Mouse (Mus musculus): Measurements from ENCODE around the gene Tmem170.
A peak's percentile ranks its signal among the peaks of the same experiment; 100 is the strongest.

Tmem170 gene

DNA sequence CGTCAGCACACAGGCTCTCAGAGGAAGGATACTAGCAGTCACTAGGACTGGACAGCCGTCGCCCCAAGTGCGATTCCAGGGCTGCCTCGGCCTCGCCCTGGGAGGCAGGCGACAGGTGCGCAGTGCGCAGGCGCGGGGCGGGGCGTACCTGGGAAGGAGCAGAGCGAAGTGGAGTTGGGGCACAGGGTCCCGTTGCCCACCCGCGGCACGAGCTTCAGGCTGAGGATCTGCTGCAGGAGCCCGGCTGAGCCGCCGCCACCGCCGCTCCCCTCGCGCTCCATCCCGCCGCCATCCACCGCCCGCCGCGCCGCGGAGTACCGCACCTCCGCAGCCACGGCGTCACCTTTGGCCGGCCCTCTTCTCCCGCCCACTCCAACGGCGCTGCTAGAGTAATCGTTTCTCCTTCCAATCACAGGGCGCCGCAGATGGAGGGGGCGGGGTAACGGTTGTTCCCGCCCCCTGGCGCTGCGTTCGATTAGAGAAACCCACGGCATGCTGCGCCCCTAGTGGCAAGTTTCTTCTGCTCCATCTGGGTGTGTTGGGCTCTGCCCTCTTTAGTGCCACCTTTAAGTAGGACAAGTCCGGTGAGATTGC, at the start of gene Tmem170:
Tmem170 (minus strand) TSS at position 396 of the 594 bp plus-strand sequence.
- peak; percentile 99 for DNase-seq (ENCODE audit: low spot score)

DNA sequence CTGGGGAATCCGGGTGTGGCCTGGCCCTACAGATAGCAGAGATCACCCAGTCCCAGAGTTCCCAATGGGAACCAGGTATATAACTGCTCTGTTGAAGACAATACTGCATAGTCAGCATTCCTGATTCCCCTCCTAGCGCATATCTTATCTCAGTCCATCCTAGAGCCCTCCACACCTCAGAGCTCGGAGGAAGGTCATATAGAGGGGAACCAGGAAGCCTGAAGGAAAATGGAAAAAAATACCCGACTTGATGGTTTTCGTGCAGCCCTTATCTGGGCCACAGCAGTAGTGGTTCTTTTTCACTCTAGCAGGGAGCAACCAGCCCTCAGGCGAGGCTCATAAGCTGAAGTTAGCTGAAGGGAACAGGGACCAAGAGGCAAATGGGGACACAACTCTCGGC, 48.4 kb upstream of the Tmem170 start:
- DNase-seq (ENCODE audit: low spot score): no peak

DNA sequence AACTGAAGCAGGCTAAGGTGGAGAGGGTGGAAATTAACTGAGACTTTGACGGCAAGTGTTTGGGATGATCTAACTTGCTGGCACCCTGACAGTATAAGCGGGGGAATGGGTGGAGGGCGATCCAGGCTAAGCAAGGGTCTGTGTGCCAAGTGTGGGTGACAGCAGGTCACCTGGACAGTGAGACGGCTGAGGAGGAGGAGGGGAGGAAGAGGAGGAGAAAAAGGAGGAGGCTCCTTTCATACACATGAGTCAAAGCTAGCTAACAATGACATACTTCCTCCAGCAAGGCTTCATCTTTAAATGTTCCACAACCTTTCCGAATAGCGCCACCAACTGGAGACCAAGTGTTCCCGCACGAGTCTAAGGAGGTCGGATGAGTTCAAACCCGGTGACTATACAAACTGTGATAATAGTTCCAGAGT, 46.8 kb upstream of the Tmem170 start:
- peak; percentile 42 for DNase-seq (ENCODE audit: low spot score)

DNA sequence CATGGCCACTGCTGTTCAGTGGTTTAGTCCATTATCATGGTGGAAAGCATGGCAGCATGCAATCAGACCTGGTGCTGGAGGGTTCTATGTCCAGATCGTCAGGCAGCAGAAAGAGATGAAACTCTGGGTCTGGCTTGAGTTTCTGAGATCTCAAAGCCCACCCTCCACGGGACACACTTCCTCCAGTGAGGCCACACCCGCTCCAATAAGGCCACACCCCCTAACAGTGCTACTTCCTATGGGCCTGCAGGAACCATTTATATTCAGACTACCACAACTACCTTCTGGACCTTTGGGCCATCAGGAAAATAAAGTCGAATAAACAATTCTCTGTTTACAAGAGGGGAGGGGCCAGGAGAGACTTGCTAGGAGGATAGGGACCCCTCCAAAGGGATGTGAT, 44.4 kb upstream of the Tmem170 start:
- DNase-seq (ENCODE audit: low spot score): no peak

DNA sequence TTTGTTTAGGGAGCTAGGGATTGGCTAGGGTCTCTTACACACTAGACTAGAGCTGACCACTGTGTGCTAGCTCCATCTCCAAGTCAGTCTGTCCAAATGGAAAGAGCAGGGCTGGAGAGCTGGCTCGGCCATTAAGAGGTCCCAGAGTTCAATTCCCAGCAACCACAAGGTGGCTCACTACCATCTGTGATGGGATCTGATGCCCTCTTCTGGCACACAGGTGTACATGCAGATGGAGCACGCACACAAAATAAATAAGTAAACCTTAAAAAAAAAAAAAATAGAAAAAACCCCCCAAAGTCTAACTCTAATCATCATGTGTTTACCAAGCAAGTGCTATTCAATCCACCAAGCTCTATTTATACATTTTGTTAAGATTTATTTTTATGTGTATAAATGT, 43.1 kb upstream of the Tmem170 start:
- DNase-seq (ENCODE audit: low spot score): no peak

DNA sequence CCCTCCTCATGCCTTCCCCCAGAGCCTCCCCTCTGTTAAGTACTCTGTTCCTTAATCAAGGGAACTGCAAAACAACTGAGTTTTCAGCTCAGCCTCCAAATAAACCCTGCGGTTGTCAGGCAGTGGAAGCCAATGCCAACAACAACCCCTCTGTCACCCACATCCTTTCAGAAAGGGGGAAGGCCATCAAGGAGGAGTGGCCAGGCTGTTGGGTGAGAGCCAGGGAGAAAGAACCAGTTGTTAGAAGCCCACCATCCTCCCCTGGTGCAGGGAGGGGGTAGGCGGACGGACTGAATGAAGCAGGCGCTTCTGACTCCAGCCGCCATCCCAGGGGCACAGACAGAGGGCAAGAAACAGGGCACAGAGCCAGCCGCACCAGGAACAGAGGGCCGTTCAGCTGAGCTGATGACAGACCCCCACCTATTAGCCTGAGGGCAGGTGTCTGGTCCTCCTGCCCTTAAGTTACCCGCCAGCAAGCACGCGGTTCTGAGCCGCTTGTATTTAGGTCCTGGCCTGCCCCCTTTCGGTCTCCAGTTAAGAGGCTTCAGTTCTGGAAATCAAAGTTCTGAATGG, 36.4 kb upstream of the Tmem170 start:
- DNase-seq (ENCODE audit: low spot score): peak; percentile 41

DNA sequence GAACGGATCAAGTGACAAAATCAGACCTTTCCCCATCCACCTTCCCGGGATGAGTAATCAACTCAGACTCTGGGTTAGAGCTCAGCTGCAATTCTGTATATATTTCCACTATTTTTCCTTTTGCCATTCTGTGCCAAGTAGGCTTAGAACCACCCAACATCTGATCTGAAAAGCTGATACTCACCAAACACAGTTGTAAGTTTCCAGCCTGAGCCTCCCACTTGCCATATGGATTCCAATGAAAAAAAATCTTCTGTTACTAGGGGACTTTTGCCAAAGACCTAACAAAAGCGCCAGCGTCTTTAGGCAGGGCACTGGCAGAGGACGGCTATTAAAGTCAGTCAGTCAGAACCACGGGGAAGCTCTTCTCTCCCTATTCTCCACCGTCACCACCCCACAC, 35.0 kb upstream of the Tmem170 start:
- DNase-seq (ENCODE audit: low spot score): peak; percentile 30

DNA sequence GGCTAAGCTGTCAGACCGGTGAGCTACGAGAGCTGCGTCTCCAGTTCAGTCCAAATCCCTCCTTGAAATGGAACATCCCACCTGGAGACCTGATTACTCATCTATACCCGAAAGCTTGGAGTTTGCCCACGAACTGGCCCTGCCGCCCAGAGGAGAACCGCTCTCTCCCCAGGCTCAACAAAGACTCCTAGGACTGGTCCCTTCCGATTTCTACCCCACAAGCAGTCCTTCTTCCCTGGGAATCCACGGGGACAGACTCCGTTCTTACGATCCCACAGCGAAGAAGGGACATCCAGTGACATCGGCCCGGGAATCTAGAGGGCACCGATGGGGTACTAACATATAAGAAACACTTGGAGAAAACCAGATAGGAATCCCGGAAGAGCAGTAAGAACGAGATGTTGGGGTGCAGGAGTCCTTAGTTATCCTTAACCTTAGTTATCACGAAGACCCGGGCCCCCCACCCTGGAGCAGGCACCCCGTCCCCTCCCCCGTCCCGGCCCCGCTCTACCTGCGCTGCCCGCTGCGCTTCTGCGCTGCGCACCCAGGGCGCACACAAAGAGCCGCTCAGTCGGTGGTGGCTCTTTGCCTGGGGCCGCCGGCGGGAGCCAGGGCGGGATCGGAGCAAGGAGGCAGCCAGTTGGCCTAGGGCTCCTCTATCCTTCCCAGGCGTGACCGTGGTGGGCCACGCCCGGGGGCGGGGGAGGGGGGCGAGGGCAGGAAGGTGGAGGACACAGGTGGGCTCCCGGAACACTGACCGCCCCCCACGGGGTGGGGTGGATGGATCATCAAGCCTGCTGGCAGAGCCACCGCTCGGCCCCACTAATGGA, 33.3 kb upstream of the Tmem170 start, which contains the start of gene Chst5:
Chst5 (minus strand) TSS at position 827 of the 830 bp plus-strand sequence.
- DNase-seq (ENCODE audit: low spot score): no peak

DNA sequence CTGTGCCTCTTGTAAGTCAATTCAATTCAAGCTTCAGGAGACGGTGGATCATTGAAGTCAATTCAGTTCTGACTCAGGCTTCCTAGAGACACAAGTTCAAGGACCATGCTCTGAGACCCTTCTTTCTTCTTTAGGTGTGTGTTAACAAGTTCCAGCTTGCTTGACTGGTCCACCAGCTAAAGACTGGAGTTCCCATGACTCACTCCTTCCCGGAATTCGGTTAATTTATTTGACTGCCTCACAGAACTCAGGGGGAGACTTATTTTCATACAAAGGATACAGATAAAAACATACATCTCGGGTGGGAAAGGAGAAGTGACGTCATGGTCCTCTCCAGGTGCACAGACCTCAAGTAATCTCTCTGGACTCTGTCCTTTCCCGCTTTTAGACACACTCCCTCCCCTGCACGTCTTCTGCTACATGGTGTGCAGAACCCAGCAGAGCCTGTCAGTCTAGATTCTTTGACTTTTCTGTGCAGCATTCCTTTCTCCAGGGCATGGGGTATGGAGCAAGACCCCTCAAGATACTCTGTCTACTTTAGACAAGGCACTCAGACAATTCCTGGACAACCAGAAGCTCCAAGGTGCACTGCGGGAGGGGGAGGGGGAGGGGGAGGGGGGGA, 29.1 kb upstream of the Tmem170 start:
- no peak for DNase-seq (ENCODE audit: low spot score)

DNA sequence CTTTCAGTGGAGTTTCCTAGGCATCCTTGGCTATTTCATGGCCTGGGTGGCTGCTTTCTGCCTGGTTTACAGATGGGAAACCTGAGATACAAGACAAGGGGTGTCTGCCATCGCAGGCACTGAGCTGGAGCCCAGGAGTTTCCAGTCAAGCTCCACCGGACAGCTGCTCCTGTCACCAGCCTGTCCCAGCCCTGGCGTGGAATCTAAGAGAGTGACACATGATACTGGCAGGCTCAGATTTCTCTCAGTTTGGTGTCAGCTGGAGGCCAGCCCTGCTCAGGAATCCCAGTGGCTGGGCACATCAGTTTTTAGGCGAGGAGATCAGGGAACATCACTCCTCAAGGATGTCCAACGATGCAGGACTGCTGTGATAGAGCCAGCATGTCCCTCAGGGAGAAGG, 25.5 kb upstream of the Tmem170 start:
- DNase-seq (ENCODE audit: low spot score): no peak

DNA sequence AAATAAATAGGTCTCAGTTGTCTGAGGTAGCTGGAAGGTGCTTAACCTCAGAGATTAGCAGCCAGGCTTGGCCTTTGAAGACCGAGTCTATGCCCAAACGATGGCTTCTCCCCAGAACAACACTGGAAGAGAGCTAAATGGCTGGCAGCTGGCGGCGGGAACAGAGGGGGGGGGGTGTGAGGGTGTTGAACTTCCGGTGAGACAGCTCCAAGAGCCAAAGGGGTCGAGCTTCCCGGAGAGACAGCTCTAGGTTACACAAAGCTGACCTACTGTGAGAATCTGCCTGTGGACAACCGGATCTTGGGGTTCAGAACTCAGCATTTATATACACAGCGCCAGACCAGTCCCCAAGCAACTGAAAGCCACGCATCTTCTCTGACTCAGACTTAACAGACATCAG, 22.0 kb upstream of the Tmem170 start:
- DNase-seq (ENCODE audit: low spot score): no peak

DNA sequence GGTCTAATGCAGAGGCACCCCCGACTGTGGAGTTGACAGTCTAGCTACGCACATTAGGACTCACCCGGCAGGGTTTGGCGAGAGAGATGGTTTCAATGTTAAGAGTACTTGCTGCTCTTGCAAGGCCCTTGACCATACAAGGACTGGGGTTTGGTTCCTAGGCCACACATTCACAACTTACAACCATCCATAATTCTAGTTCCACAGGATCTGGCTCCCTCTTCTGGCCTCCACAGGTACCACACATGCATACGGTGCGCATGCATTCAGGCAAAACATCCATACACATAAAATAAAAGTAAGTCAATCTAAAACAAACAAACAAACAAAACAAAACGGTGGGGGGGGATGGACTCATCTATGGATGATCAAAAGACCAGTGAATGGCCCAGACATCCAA, 18.4 kb upstream of the Tmem170 start:
- DNase-seq (ENCODE audit: low spot score): no peak

DNA sequence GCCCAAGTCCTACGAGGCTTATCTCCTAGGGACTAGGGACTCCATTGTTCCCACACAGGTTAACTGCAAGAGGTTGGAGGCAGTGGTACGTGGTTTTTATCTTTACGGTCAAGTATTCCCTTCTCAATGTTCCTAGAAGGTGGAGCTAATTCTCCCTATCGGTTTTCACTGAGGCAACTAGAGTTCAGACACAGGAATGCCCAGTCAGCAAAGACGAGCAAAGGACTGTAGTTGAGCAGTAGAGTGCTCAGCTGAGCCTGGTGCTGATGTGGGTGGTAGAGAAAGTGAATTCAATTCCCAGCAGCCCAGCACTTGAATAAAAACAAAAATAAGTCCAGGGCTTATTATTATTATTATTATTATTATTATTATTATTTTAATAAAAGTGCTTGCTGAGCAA, 16.1 kb upstream of the Tmem170 start:
- no peak for DNase-seq (ENCODE audit: low spot score)

DNA sequence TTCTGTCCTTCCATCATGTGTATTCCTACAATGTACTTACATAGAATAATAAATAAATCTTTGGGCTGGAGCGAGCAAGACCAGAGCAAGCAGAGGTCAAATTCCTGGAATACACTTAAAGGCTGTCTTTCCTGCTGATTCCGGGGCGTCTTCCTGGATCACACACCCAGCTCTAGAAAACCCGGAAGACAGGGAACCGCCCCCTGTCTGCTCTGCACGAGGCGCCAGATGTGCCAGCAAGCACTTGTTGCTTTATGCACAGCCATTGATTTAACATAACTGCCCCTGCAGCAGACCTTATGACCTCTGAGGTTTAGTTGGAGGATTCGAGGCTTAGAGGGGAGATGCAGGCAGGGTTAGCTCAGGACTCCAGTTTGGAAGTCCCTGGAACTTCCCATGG, 15.4 kb upstream of the Tmem170 start:
- DNase-seq (ENCODE audit: low spot score): no peak

DNA sequence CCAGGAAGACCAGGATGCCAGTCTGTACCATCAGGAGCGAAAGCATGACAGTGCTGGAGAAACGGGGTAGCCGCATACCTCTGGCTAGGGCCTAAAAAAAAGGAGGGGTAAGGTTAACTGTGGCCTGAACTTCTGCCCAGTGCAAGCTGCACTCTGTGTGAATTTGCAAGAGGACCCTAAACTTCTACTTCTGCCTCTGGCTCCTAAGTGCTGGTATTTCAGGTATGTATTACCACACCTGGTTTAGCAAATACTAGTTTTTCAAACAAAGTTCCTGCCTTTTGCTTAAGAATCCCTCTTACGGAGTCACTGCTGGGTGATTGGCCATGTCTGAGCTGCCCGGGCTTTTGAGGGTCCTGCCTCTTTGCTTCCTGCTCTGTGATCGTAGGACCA, 14.4 kb upstream of the Tmem170 start:
- no peak for DNase-seq (ENCODE audit: low spot score)

DNA sequence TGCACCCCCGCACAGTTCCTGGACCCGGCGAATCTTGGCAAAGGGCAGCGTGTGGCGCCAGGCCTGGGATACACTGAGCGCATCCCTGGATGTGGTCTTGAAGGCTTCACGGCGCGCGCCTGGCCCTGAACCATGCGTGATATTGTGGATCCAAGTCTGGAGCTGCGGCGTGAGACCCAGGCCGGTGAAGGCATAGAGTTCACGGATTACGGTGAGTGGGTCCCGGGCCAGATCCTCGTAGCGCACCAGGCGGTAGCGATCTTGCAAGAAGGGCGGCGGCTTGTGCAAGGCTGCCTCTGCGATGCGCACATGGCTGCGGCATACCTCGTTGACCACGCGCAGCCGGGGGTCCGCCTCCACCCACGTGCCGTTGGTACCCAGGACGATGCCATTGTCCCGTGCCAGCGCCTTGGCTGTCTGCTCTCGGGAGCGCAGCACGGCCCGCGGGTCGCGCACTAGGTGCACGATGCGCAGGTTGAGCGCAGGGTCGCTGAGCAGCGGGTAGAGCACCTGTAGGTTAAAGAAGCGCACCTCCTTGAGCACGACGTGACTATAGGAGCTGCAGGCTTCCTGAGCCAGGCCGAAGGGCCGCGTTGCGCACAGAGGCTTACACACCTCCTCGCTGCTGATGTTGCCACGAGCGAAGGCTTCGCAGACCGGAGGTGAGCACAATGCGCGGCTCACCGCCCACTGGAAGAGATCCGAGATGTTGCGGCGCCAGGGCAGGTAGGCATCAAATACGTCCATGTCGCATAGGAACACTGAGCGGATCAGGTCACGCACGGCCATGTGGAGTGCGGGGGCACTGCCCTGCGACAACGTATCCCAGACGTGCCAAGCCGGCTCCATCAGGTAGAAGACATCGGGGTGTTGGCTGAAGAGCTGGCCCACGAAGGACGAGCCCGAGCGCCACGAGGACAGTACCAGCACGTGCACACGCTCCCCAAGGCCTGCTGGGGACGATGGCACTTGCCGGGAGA, 13.7 kb upstream of the Tmem170 start:
- DNase-seq (ENCODE audit: low spot score): no peak

DNA sequence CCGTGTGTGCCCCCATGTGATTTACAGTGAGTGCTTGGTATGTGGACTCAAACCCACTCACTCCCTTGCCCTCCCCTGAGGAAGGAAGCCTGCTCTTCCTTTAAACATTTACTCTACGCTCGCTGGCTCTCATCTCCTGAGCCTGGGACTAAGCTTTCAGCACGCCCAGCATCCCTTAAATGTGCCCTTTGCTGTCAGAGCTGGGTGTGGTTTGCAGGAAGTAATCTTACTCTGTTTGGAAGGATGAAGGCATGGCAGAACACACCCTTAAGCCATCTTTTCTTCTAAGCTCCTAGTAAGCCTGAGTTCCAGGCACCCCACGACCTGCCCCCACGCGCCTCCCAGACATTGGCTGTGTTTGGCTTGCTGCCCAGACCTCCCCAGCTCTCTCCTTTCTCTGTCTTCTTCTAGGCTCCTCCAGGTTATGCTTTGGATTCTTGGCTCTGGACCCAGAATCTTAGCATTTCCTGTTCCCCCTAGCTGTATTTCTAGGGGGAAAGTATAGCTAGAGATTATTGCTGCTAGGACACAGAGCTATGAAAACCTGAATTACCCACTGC, 11.6 kb upstream of the Tmem170 start:
- DNase-seq (ENCODE audit: low spot score): no peak

DNA sequence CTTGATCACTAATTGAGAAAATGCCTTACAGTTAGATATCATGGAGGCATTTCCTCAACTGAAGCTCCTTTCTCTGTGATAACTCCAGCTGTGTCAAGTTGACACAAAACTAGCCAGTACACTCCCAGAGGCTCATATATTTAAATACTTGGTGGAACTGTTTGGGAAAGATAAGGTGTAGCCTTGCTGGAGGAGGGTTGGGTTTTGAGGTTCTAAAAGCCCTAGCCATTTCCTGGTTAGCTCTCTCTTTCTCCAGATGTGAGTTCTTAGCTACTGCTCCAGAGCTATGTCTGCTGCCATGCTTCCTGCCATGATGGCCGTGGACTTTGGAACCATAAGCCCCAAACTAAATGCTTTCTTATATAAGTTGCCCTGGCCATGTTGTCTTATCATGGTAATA, 10.9 kb upstream of the Tmem170 start:
- DNase-seq (ENCODE audit: low spot score): no peak

DNA sequence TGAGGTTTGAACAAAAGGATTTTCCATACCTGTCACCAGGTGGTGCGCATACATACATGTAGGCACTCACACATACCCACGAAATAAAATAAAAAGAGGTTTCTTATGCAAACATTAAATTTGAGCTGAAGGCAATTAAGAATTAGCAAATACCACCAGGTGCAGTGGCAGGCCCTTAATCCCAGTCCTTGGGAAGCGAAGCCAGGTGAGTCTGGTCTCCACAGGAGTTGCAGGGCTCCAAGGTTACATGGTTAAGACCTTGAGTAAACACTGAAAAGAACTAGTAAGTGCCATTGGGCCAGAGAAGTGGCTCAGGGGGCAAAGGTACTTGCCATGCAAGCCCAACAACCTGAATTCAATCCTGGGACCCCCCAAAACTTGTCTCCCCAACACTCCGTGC, 7.1 kb upstream of the Tmem170 start:
- DNase-seq (ENCODE audit: low spot score): no peak

DNA sequence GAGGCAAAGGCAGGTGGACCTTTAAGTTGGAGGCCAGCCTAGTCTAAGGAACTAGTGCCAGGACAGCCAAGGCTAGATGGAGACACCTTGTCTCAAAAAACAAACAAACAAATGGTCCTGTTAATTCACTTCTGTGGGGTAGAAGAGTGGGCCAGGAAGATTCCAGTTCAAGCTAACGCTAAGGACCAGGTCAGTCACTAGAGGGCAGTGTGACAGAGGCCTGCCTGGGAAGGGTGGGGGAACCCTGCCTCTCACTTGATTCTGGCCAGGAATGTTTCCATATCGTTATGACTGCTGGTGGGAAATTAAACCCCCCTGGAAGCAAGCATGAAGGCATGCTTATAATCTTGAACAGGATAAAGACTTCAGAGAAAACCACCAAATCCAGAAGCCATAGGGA, 5.0 kb upstream of the Tmem170 start:
- peak; percentile 38 for DNase-seq (ENCODE audit: low spot score)

DNA sequence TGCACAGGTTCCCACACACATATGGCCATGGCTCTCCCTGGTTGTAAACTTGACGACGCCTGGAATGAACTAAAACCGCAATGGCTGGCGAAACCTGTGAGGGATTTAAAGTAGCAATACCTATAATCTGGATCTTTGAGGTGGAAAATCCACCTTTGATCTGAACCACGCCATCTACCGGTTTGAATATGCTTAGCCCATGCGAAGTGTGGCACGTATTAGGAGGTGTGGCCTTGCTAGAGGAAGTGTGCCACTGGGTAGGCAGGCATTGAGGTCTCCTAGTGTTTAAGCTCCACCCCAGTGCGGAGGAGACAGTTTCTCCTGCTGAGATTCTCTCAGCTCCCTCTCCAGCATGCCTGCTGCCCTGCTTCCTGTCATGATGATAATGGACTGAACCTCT, 1.2 kb upstream of the Tmem170 start:
- no peak for DNase-seq (ENCODE audit: low spot score)
